Mouse (Mus musculus): ENCODE data around the gene Pdgfb.

DNA sequence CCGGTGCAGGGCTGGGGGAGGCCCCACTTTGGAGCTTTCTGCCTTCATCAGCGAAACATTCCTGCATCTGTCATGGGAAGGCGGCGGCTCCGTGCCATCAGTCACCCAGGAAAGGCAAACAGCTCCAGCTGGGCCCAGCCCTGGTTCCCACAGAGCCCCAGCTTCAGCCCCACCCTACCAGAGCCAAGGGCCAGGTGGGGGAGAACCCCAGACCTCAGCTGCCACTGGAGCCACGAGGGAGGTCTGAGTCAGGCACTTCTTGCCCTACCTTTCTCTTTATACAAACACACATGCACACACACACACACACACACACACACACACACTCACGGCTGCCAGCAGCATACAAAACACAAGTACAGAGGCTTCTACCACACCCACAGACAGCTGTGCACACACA lies 30.6 kb downstream of the Pdgfb start:
- TF ChIP-seq POLR2A (IDR thresholded peaks at IDR 0.05; ENCODE audit: control insufficient read depth, low read depth, low read length) (no peak), CTCF (IDR thresholded peaks at IDR 0.05; ENCODE audit: control insufficient read depth, insufficient read depth, insufficient replicate concordance, low read depth, low read length) (no peak)

Data from testis, adult 2 months (tissue).